Mouse (Mus musculus): Measurements from ENCODE around the gene Shisa9.

DNA sequence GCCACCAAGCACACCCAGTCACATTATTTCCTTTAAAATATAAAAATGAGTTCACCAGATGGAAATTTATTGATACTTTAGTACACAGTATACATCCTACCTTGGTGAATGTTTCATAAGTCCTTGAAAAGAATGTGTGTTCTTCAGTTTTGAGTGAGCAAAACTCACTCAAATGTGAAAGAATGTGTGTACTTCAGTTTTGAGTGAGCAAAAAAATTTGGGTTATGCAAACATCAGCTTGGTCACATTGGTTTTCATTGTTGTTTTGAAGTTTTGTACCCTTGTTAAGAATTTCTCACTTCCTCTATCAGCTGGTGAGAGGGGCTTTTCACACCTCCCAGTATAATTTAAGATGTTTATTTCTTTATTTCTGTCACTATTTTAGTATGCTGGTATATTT, 331.7 kb downstream of the Shisa9 start:
- TF ChIP-seq POLR2A (IDR thresholded peaks at IDR 0.05; ENCODE audit: extremely low read depth, insufficient read depth, low read length) (no peak), CTCF (IDR thresholded peaks at IDR 0.05; ENCODE audit: extremely low read depth, insufficient read depth, low read length) (no peak)

Data from cortical plate, adult 2 months (tissue).